Mouse (Mus musculus): Measurements from ENCODE around the gene Msl1. TPM values are rescaled to one million over a fixed set of nuclear protein-coding genes. Genes with fewer than 3 reads are reported as not detected.

Gene Msl1
- polyA plus RNA-seq, 1 experiment, result 38.5 TPM

- TF ChIP-seq CTCF (IDR thresholded peaks at IDR 0.05; ENCODE audit: extremely low read depth, insufficient read length, insufficient replicate concordance, low read depth, low read length), result no peak
- TF ChIP-seq POLR2A (IDR thresholded peaks at IDR 0.05; ENCODE audit: low read depth, low read length), result no peak
- Histone ChIP-seq H3K36me3 (ENCODE audit: control insufficient read depth, insufficient read depth, low read length) (peaks cover 67% of the 10 kb centered on the region), H3K4me3 (ENCODE audit: low read depth, low read length) (no peak overlapping the region), H3K4me1 (ENCODE audit: control insufficient read depth, insufficient read depth, insufficient read length, low read length) (peaks cover 11% of the 10 kb centered on the region), H3K27me3 (ENCODE audit: control insufficient read depth, insufficient read depth, low read length) (no peaks in the 10 kb centered on the region), H3K27ac (ENCODE audit: insufficient read depth, low read depth, low read length) (no peak overlapping the region)
Observed at GRCm38 (mm10) chr11:98764746-98765145, 30.6 kb upstream of the Msl1 start.

GRCm38 (mm10) chr11:98765421-98766309, 29.7 kb upstream of the Msl1 start:
- H3K27me3 ChIP-seq (ENCODE audit: control insufficient read depth, insufficient read depth, low read length), result no peaks in the 10 kb centered on the region
- peaks cover 19% of the 10 kb centered on the region for H3K4me1 ChIP-seq (ENCODE audit: control insufficient read depth, insufficient read depth, insufficient read length, low read length)
- 56% methylated on average over 9 of the region's 9 CpGs for WGBS
- no peak overlapping the region for H3K27ac ChIP-seq (ENCODE audit: insufficient read depth, low read depth, low read length)
- H3K36me3 ChIP-seq (ENCODE audit: control insufficient read depth, insufficient read depth, low read length), result peaks cover 73% of the 10 kb centered on the region
- TF ChIP-seq CTCF (IDR thresholded peaks at IDR 0.05; ENCODE audit: extremely low read depth, insufficient read length, insufficient replicate concordance, low read depth, low read length) (no peak), POLR2A (IDR thresholded peaks at IDR 0.05; ENCODE audit: low read depth, low read length) (no peak)
- no peak overlapping the region for H3K4me3 ChIP-seq (ENCODE audit: low read depth, low read length)

- Histone ChIP-seq H3K27me3 (ENCODE audit: control insufficient read depth, insufficient read depth, low read length) (no peaks in the 10 kb centered on the region), H3K4me1 (ENCODE audit: control insufficient read depth, insufficient read depth, insufficient read length, low read length) (peaks cover 20% of the 10 kb centered on the region), H3K4me3 (ENCODE audit: low read depth, low read length) (no peak overlapping the region), H3K36me3 (ENCODE audit: control insufficient read depth, insufficient read depth, low read length) (peaks cover 75% of the 10 kb centered on the region), H3K27ac (ENCODE audit: insufficient read depth, low read depth, low read length) (no peak overlapping the region)
- WGBS, result 16% methylated on average over 2 of the region's 2 CpGs
- TF ChIP-seq CTCF (IDR thresholded peaks at IDR 0.05; ENCODE audit: extremely low read depth, insufficient read length, insufficient replicate concordance, low read depth, low read length) (no peak), POLR2A (IDR thresholded peaks at IDR 0.05; ENCODE audit: low read depth, low read length) (no peak)
Observed at GRCm38 (mm10) chr11:98766346-98766745, 29.0 kb upstream of the Msl1 start.

GRCm38 (mm10) chr11:98766816-98767215, 28.5 kb upstream of the Msl1 start:
- Histone ChIP-seq H3K36me3 (ENCODE audit: control insufficient read depth, insufficient read depth, low read length) (peaks cover 75% of the 10 kb centered on the region), H3K4me1 (ENCODE audit: control insufficient read depth, insufficient read depth, insufficient read length, low read length) (peaks cover 20% of the 10 kb centered on the region), H3K4me3 (ENCODE audit: low read depth, low read length) (no peak overlapping the region), H3K27me3 (ENCODE audit: control insufficient read depth, insufficient read depth, low read length) (no peaks in the 10 kb centered on the region), H3K27ac (ENCODE audit: insufficient read depth, low read depth, low read length) (no peak overlapping the region)
- TF ChIP-seq POLR2A (IDR thresholded peaks at IDR 0.05; ENCODE audit: low read depth, low read length) (no peak), CTCF (IDR thresholded peaks at IDR 0.05; ENCODE audit: extremely low read depth, insufficient read length, insufficient replicate concordance, low read depth, low read length) (no peak)
- 32% methylated on average over 5 of the region's 5 CpGs for WGBS

- Histone ChIP-seq H3K4me3 (ENCODE audit: low read depth, low read length) (no peak overlapping the region), H3K27me3 (ENCODE audit: control insufficient read depth, insufficient read depth, low read length) (no peaks in the 10 kb centered on the region), H3K4me1 (ENCODE audit: control insufficient read depth, insufficient read depth, insufficient read length, low read length) (peaks cover 20% of the 10 kb centered on the region), H3K36me3 (ENCODE audit: control insufficient read depth, insufficient read depth, low read length) (peaks cover 78% of the 10 kb centered on the region), H3K27ac (ENCODE audit: insufficient read depth, low read depth, low read length) (no peak overlapping the region)
- 74% methylated on average over 9 of the region's 9 CpGs for WGBS
- TF ChIP-seq POLR2A (IDR thresholded peaks at IDR 0.05; ENCODE audit: low read depth, low read length) (peak; percentile 35; the same call in 1 of the 2 replicates), CTCF (IDR thresholded peaks at IDR 0.05; ENCODE audit: extremely low read depth, insufficient read length, insufficient replicate concordance, low read depth, low read length) (no peak)
Observed at GRCm38 (mm10) chr11:98767276-98767675, 28.0 kb upstream of the Msl1 start.

- Histone ChIP-seq H3K27me3 (ENCODE audit: control insufficient read depth, insufficient read depth, low read length) (no peaks in the 10 kb centered on the region), H3K4me3 (ENCODE audit: low read depth, low read length) (no peak overlapping the region), H3K27ac (ENCODE audit: insufficient read depth, low read depth, low read length) (no peak overlapping the region), H3K4me1 (ENCODE audit: control insufficient read depth, insufficient read depth, insufficient read length, low read length) (peaks cover 18% of the 10 kb centered on the region), H3K36me3 (ENCODE audit: control insufficient read depth, insufficient read depth, low read length) (peaks cover 79% of the 10 kb centered on the region)
- no peak for TF ChIP-seq CTCF (IDR thresholded peaks at IDR 0.05; ENCODE audit: extremely low read depth, insufficient read length, insufficient replicate concordance, low read depth, low read length)
- WGBS, result 58% methylated on average over 4 of the region's 4 CpGs
Observed at GRCm38 (mm10) chr11:98767713-98768112, 27.6 kb upstream of the Msl1 start.

GRCm38 (mm10) chr11:98768127-98769006, 26.9 kb upstream of the Msl1 start:
- 68% methylated on average over 39 of the region's 39 CpGs for WGBS
- Histone ChIP-seq H3K36me3 (ENCODE audit: control insufficient read depth, insufficient read depth, low read length) (peaks cover 75% of the 10 kb centered on the region), H3K27ac (ENCODE audit: insufficient read depth, low read depth, low read length) (no peak overlapping the region), H3K27me3 (ENCODE audit: control insufficient read depth, insufficient read depth, low read length) (no peaks in the 10 kb centered on the region), H3K4me1 (ENCODE audit: control insufficient read depth, insufficient read depth, insufficient read length, low read length) (peaks cover 14% of the 10 kb centered on the region), H3K4me3 (ENCODE audit: low read depth, low read length) (no peak overlapping the region)
- TF ChIP-seq CTCF (IDR thresholded peaks at IDR 0.05; ENCODE audit: extremely low read depth, insufficient read length, insufficient replicate concordance, low read depth, low read length) (no peak), POLR2A (IDR thresholded peaks at IDR 0.05; ENCODE audit: low read depth, low read length) (no peak; the same call in 1 of the 2 replicates)
